ENCODE assay signal across 21 mouse cellular contexts in genomic region chr4:58240416-58240815, GRCm38 (mm10). TPM values are rescaled to one million over a fixed set of nuclear protein-coding genes. Genes with fewer than 3 reads are reported as not detected.
DNase-seq lines count a peak whose midpoint lies in the region; ATAC-seq and TF ChIP-seq lines count a peak whose summit lies in the region.
"Had no signal": no experiment of that assay in that cellular context is flagged by ENCODE, and none has a peak within 500 bp of the region (broad histone marks: within the 10 kb centered on the region; RNA-seq: fewer than 3 reads in every experiment).

No protein-coding gene starts in this region.

- TF ChIP-seq CTCF in liver, postnatal 0 days (IDR thresholded peaks at IDR 0.05; ENCODE audit: low read depth): no peak
- no peak for TF ChIP-seq CTCF in intestine, postnatal 0 days (IDR thresholded peaks at IDR 0.05; ENCODE audit: low read depth)

- ATAC-seq in heart, embryonic 12.5 days (ENCODE audit: insufficient number of reproducible peaks, low FRiP score): no peak
- peak; percentile 62 for ATAC-seq in common myeloid progenitor, adult 5-6 weeks (replicated peaks; ENCODE audit: low read depth, poor library complexity, severe bottlenecking)
- peak; percentile 75 for ATAC-seq in megakaryocyte progenitor cell, adult 5-6 weeks (replicated peaks; ENCODE audit: poor library complexity)
- no peak for ATAC-seq in liver, postnatal 0 days
- ATAC-seq in intestine, postnatal 0 days: no peak
- ATAC-seq: forebrain, embryonic 14.5 days; inflammation-experienced regulatory T-cells, adult 6 months had no signal

- peak; percentile 91 for DNase-seq in heart, adult 11 months
- DNase-seq in adipocyte (ENCODE audit: low spot score): peak; percentile 57
- no peak for DNase-seq in liver, postnatal 0 days
- DNase-seq: cerebellum, adult 11-12 months; gastrocnemius, postnatal 36 days; heart, postnatal 14 days; liver, embryonic 13.5 days; right cerebral cortex, postnatal 25 days; thymus, adult 18-20 months had no signal

- H3K4me1 ChIP-seq in heart, embryonic 12.5 days (replicated peaks): no peaks in the 10 kb centered on the region
- no peaks in the 10 kb centered on the region for H3K4me1 ChIP-seq in liver, postnatal 0 days (ENCODE audit: insufficient read depth)
- no peaks in the 10 kb centered on the region for H3K4me1 ChIP-seq in intestine, postnatal 0 days (replicated peaks; ENCODE audit: control insufficient read depth, insufficient read depth, low read length)
- H3K4me1 ChIP-seq: hindbrain, embryonic 13.5 days; limb, embryonic 13.5 days; liver, embryonic 13.5 days; stomach, embryonic 15.5 days had no signal

- H3K4me2 ChIP-seq in heart, embryonic 12.5 days: no peak overlapping the region
- no peak overlapping the region for H3K4me2 ChIP-seq in liver, postnatal 0 days (ENCODE audit: low read depth, low read length)
- no peak overlapping the region for H3K4me2 ChIP-seq in intestine, postnatal 0 days (replicated peaks; ENCODE audit: low read depth)
- H3K4me2 ChIP-seq: heart, embryonic 11.5 days; hindbrain, embryonic 13.5 days; limb, embryonic 13.5 days; liver, embryonic 13.5 days; midbrain, embryonic 11.5 days; stomach, embryonic 15.5 days had no signal

- H3K9me3 ChIP-seq in heart, embryonic 12.5 days (replicated peaks): no peaks in the 10 kb centered on the region
- H3K9me3 ChIP-seq in liver, postnatal 0 days (ENCODE audit: low read length): no peaks in the 10 kb centered on the region
- no peaks in the 10 kb centered on the region for H3K9me3 ChIP-seq in intestine, postnatal 0 days (ENCODE audit: control insufficient read depth)
- H3K9me3 ChIP-seq: hindbrain, embryonic 13.5 days; limb, embryonic 13.5 days; liver, embryonic 13.5 days; stomach, embryonic 15.5 days had no signal

- no peak for TF ChIP-seq EP300 in liver, postnatal 0 days (IDR thresholded peaks at IDR 0.05; ENCODE audit: low read depth)

- no peak overlapping the region for H3K4me3 ChIP-seq in heart, embryonic 12.5 days
- H3K4me3 ChIP-seq in liver, postnatal 0 days (ENCODE audit: low read depth, low read length): no peak overlapping the region
- H3K4me3 ChIP-seq in intestine, postnatal 0 days (ENCODE audit: low read depth, low read length): no peak overlapping the region
- H3K4me3 ChIP-seq: erythroblast, embryonic 14.5 days; hindbrain, embryonic 13.5 days; limb, embryonic 13.5 days; liver, embryonic 13.5 days; stomach, embryonic 15.5 days had no signal

- H3K27ac ChIP-seq in heart, embryonic 12.5 days (ENCODE audit: poor library complexity, severe bottlenecking): no peak overlapping the region
- H3K27ac ChIP-seq in liver, postnatal 0 days (ENCODE audit: low read depth): no peak overlapping the region
- H3K27ac ChIP-seq in intestine, postnatal 0 days (ENCODE audit: low read depth, low read length): no peak overlapping the region
- H3K27ac ChIP-seq: hindbrain, embryonic 13.5 days; limb, embryonic 13.5 days; liver, embryonic 13.5 days; stomach, embryonic 15.5 days had no signal

- WGBS in heart, embryonic 12.5 days: 81% methylated on average over 7 of the region's 7 CpGs
- 62% methylated on average over 7 of the region's 7 CpGs for WGBS in liver, postnatal 0 days (ENCODE audit: insufficient replicate concordance)
- 69% methylated on average over 7 of the region's 7 CpGs for WGBS in intestine, postnatal 0 days

- no peaks in the 10 kb centered on the region for H3K36me3 ChIP-seq in heart, embryonic 12.5 days
- no peaks in the 10 kb centered on the region for H3K36me3 ChIP-seq in liver, postnatal 0 days (replicated peaks; ENCODE audit: insufficient read depth, low read length)
- no peaks in the 10 kb centered on the region for H3K36me3 ChIP-seq in intestine, postnatal 0 days (ENCODE audit: control insufficient read depth, insufficient read depth)
- H3K36me3 ChIP-seq: hindbrain, embryonic 13.5 days; limb, embryonic 13.5 days; liver, embryonic 13.5 days; stomach, embryonic 15.5 days had no signal

- H3K27me3 ChIP-seq in heart, embryonic 12.5 days (replicated peaks): 0 out of 2 replicates have a peak, but pooled peaks cover 5% of the 10 kb centered on the region
- H3K27me3 ChIP-seq in liver, postnatal 0 days (ENCODE audit: insufficient read depth, low read length): no peaks in the 10 kb centered on the region
- no peaks in the 10 kb centered on the region for H3K27me3 ChIP-seq in intestine, postnatal 0 days (replicated peaks; ENCODE audit: control insufficient read depth, insufficient read depth, low read length)
- H3K27me3 ChIP-seq: hindbrain, embryonic 13.5 days; limb, embryonic 13.5 days; liver, embryonic 13.5 days; stomach, embryonic 15.5 days had no signal

- H3K9ac ChIP-seq in heart, embryonic 12.5 days: no peak overlapping the region
- H3K9ac ChIP-seq in liver, postnatal 0 days (replicated peaks): no peak overlapping the region
- H3K9ac ChIP-seq in intestine, postnatal 0 days (ENCODE audit: low read depth, low read length): no peak overlapping the region
- H3K9ac ChIP-seq: hindbrain, embryonic 13.5 days; limb, embryonic 13.5 days; liver, embryonic 13.5 days; stomach, embryonic 15.5 days had no signal

RNA-seq across cellular contexts. Expression of gene Svep1, which starts 33.8 kb away (rescaled TPM):
- polyA plus RNA-seq in heart, embryonic 12.5 days (2016; fragmentation: Nextera tagmentation; extraction: Ambion mirVana): 2.3 and 3.0 TPM in 2 replicates
- 0.05 TPM in 2 replicates for total RNA-seq in common myeloid progenitor, adult 5-6 weeks (2017)
- total RNA-seq in megakaryocyte progenitor cell, adult 5-6 weeks (2015): 0.02 TPM in 1 of 2 replicates, not detected in the other
- not detected in 2 replicates for total RNA-seq in megakaryocyte progenitor cell, adult 5-6 weeks (2017)
- 0.11 and 0.12 TPM in 2 replicates for polyA plus RNA-seq in liver, postnatal 0 days (2015; fragmentation: Nextera tagmentation; extraction: Ambion mirVana)
- polyA plus RNA-seq in intestine, postnatal 0 days (2015; fragmentation: Nextera tagmentation; extraction: Ambion mirVana): 2.0 and 2.5 TPM in 2 replicates

RNA-seq across cellular contexts. Expression of gene Musk, which starts 45.3 kb away (rescaled TPM):
- polyA plus RNA-seq in heart, embryonic 12.5 days (2016; fragmentation: Nextera tagmentation; extraction: Ambion mirVana): 0.06 TPM in 1 of 2 replicates, not detected in the other
- total RNA-seq in common myeloid progenitor, adult 5-6 weeks (2017): not detected in 2 replicates
- total RNA-seq in megakaryocyte progenitor cell, adult 5-6 weeks (2015): not detected in 2 replicates
- total RNA-seq in megakaryocyte progenitor cell, adult 5-6 weeks (2017): 0.46 TPM in 1 of 2 replicates, not detected in the other
- polyA plus RNA-seq in liver, postnatal 0 days (2015; fragmentation: Nextera tagmentation; extraction: Ambion mirVana): 0.08 TPM in 2 replicates
- polyA plus RNA-seq in intestine, postnatal 0 days (2015; fragmentation: Nextera tagmentation; extraction: Ambion mirVana): 0.21 and 0.22 TPM in 2 replicates
- polyA plus RNA-seq: erythroblast, embryonic 14.5 days; forebrain, embryonic 14.5 days; heart, embryonic 11.5 days; inflammation-experienced regulatory T-cells, adult 6 months; midbrain, embryonic 11.5 days had no signal

Comparison
In these comparisons a context has a peak if more than half of its experiments do, and no peak if none do; other contexts are left out.
1. ATAC-seq: peak in common myeloid progenitor, adult 5-6 weeks (single experiment) and megakaryocyte progenitor cell, adult 5-6 weeks (single experiment); none in heart, embryonic 12.5 days (single experiment), liver, postnatal 0 days (single experiment) and intestine, postnatal 0 days (single experiment).